Mouse (Mus musculus) bone marrow, adult 2 months (tissue): Measurements from ENCODE around the gene Gadd45a.

Experiments used
- CTCF ChIP-seq: fragments of 200-500 bp; IDR thresholded peaks from 2 replicates; pipeline ENCODE4 v1.5.1; 2011; ENCODE audit warnings: low read length, control low read depth; ENCODE audit not compliant: control insufficient read depth, insufficient read depth
- POLR2A ChIP-seq: fragments of 200-500 bp; IDR thresholded peaks from 2 replicates; pipeline ENCODE4 v1.6.1; 2011; ENCODE audit warnings: low read depth, mild to moderate bottlenecking, control low read depth, low read length, borderline replicate concordance; ENCODE audit not compliant: control insufficient read depth

GRCm38 (mm10) chr6:67034331-67035130 is 2.7 kb downstream of the Gadd45a start:
- TF ChIP-seq CTCF, result no peak
- no peak for TF ChIP-seq POLR2A
